Mouse (Mus musculus): Measurements from ENCODE around the gene Tnfrsf1b. TPM values are rescaled to one million over a fixed set of nuclear protein-coding genes. Genes with fewer than 3 reads are reported as not detected.

Tnfrsf1b gene
- 1 to 10 TPM; 2.9 TPM for total RNA-seq (2021)
- long read RNA-seq, experiment 1, partial matches to known transcripts, result 1 of 3 reads
- long read RNA-seq, experiment 1, other reads (novel, unspliced or antisense), result 2 of 3 reads
- long read RNA-seq, experiment 2, partial matches to known transcripts, result 0 of 1 reads
- long read RNA-seq, experiment 2, other reads (novel, unspliced or antisense), result 0 of 1 reads

- DNase-seq (ENCODE audit: low spot score in 2 of 2), result no peak
These were observed at the start of gene Tnfrsf1b for GRCm38 (mm10) chr4:145246173-145247011. TSS of gene Tnfrsf1b (minus strand) at chr4:145246870.

DNA sequence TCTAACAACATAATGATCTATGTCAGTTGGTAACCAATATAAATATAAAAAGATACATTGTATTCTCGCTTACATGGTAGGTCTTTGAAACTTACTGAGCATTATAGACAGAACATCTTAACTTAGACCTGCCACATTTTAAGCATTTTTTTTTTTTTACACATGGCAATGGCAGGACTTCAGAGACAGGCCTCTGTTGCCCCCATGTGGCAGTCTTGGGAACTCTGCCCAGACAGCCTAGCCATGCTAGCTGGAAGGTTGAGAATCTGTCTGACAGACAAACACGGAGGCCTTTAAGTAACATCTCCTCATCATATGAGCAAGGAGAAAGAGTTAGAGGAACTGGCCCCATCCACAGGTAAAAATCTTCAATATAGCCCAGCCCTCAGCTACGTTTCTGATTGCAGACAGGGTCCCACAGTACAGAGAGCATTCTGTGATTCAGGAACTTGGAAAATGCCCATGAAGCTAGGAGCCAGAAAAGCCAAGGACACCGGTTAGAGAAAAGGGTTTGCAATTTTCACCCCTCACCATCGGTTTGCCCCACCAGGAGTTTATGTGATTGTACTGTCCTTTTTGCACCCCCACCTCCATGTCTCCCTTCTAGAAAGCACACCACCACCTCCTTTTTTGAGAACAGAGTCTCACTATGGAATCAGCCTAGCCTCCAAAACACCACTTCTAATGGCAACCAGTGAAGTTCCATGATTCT, 49.1 kb upstream of the Tnfrsf1b start:
- DNase-seq (ENCODE audit: low spot score in 2 of 2), result peak; percentile 60 to 73

DNA sequence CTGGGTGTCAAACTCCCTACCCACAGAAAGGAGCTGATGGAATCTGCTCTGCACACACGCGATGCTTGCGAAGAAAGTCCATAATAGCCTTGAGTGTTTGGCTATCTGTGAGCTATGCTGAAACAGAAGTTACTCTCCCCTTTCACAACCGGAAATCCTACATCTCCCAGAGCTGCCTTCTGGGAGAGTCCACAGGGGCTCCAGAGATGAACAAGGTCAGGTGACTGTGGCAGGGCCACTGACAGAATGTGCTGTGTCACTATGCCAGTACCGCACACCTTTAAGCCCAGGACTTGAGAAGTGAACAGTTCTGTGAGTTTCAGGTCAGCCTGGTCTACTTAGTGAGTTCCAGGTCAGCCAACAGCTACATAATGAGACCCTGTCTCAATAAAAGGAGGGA, 47.9 kb upstream of the Tnfrsf1b start:
- no peak for DNase-seq (ENCODE audit: low spot score in 2 of 2)

- DNase-seq (ENCODE audit: low spot score in 2 of 2), result peak; percentile 75 to 88
These were observed 39.9 kb upstream of the Tnfrsf1b start for GRCm38 (mm10) chr4:145286369-145287120.

GRCm38 (mm10) chr4:145284675-145285074, 38.0 kb upstream of the Tnfrsf1b start:
- DNase-seq (ENCODE audit: low spot score in 2 of 2), result no peak

DNA sequence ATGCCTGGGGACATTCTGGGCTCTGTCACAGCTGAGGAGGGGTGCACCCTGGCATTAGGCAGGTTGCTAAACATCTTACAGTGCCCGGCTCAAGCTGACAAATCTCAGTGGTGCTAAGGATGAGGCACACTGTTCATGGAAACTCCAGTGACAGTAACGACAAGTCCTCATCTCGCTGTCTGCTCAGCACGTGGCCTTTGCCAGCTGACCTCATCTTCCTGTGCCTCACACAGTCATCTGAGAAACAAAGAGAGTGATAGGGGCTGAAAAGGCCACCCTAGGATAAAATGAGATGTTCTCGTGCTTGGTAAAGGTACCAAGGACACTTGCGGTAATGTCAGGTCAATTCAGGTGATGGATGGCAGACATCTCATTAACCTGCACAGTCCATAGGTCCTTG, 36.8 kb upstream of the Tnfrsf1b start:
- DNase-seq (ENCODE audit: low spot score in 2 of 2), result no peak

DNA sequence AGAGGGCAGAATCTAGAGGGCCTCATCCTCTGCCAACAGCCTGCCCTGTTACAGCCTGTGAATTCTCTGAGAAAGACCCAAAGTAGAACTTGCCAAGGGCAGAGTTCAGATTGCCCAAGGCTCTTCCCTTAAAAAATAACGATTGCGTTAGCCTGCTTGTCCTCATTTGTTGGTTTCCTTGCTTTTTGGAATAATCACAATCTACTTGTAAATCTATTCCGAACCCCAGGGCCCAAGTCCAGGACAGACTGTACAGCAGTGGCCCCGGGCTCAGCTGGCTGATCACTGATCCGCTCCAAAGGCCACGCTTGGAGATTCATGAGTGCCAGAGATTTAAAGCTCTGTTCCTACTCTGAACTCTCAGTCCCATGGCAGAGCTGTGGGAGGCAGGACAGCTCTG, 34.3 kb upstream of the Tnfrsf1b start:
- DNase-seq (ENCODE audit: low spot score in 2 of 2), result no peak

DNA sequence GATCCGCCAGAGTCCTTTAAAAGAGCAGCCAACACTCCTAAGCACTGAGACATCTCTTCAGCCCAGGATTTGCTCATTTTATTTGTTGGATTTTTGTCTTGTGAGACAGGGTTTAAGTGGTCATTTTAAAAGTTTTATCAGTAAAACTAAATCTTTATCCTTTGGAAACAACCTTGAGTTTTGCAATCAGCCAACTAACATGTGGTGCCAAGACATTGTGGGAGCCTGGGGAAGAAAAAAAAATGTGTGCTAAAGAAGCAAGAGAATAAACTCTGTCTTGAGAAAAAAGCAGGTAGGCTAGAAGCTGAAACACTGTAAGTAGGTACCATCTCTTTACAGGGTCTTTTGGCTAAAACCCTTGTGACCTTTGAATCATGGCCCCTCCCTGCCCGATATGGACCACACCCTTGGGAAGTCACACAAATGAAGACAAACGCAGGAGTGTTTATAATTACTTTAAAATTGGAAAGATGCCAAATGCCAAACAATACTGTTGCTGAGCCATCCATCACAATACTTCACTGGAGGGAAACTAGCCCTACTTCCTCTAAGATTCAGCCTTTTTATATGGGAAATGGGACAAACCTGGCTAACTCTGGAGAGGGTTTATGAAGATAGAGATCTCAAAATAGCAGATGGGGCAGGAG, 32.2 kb upstream of the Tnfrsf1b start:
- DNase-seq (ENCODE audit: low spot score in 2 of 2), result no peak

- no peak for DNase-seq (ENCODE audit: low spot score in 2 of 2)
These were observed 31.6 kb upstream of the Tnfrsf1b start for GRCm38 (mm10) chr4:145278231-145278630.

DNA sequence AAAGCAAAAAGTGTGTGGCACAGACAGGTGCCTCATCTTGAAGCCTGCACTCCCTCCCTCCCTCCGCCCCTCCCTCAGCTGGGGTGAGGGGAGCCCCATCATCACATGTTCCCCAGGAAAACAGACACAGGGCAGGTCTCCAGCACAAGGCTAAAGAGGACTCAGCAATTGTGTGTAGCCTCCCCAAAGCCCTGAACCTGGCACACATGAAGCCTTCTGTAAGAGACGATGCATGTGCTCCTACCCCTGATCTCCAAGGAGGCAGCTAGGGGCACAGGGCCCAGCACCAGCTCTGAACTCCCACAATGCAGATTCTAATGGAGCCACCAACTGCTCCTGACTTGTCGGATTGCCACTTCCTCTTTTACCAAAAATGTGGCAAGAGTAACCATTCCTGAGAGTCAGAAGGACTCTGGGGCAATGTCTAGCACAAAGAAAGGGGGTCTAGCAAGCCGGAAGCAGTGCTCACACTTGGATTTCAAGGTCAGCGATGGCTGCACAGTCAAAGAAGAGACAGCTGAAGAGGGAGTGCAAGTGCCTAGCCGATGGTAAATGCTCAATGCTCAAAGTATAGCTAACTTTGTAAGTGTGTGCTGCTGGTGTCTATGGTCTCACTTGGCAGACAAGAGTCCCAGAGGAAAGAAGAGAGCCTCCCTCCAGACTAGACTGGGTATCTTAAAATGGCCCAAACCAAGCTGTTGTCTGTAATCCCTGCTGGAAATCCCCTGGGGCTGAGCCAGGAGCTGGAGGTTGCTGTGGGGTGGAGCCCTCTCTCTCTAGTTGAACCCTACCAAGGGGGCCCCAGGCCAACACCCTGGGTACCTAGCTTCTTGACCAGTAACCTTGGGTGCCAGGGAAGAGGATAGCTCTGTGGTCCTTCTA, 29.9 kb upstream of the Tnfrsf1b start:
- DNase-seq (ENCODE audit: low spot score in 2 of 2), result no peak

DNA sequence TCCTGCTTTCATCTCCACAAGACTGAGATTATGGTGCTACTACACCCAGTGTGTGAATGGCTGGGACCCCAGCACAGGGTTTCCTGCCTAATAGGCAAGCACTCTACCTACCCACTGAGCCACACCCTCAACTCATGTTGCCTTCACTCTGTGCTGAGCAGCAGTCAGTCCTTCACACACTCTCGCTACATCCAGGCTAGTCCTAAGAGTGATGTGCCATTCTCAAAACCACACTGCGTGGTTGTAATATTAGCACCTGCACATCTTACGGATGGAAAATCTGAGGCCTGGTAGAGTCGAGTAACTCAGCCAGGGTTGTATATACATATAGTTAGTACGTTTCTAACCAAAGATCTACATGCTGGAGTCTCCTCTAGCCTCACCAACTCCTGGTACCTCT, 28.2 kb upstream of the Tnfrsf1b start:
- DNase-seq (ENCODE audit: low spot score in 2 of 2), result no peak

DNA sequence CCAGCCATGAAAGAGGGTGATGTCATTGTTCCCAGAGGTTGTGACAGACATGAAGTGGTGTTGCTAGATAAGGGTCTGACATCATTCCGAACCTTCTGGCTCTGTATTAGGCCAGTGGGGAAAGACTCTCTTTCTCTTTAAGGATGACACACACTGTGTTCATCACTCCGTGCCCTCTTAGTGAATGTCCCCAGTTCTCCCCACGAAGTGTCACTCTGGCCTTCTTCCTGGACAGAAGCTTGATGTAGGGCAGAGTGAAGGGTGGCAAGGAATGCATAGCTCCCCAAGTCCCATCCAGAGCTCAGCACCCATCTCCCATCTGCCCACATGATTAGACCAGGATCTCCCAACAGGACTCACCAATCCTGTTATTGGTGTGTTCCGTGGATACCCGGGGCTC, 27.3 kb upstream of the Tnfrsf1b start:
- no peak for DNase-seq (ENCODE audit: low spot score in 2 of 2)

DNA sequence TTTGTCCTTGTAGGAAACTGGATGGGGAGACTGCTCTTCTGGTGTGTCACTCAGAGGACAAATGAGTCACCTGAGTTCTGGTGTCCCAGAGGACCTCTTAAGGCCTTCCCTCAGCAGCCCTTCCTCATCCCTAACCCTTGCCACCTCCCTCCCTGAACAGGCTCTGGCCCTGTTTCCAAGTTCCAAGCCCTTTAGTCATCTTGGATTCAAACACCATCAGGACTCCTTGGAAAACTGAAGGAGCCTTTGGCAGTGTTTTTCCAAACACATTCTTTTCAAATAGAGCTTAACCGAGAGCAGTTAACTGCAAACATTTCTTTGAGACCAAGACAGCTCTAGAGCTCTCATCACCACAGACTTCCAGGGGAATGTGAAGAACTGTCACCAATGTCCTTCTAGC, 26.1 kb upstream of the Tnfrsf1b start:
- no peak for DNase-seq (ENCODE audit: low spot score in 2 of 2)

- no peak for DNase-seq (ENCODE audit: low spot score in 2 of 2)
These were observed 25.0 kb upstream of the Tnfrsf1b start for GRCm38 (mm10) chr4:145271634-145272033.

DNA sequence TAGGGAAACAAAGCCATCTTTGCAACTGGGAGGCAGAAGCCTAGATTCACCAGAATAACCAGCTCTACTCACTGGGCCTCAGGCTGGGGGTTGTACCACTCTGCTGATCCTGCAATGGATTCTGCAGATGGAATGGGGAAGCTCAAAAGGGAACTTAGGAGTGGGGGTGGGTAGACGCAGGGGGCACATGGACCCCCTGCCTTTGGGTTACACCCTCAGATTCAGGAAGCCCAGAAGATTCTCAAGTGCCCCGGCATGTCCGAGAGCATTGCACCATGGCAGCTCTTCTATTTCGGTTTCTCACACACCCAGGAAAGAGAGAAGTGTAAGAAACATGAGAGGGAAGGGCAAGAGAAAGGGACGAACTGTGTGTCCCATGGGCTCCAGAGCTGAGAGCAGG, 23.5 kb upstream of the Tnfrsf1b start:
- no peak for DNase-seq (ENCODE audit: low spot score in 2 of 2)

DNA sequence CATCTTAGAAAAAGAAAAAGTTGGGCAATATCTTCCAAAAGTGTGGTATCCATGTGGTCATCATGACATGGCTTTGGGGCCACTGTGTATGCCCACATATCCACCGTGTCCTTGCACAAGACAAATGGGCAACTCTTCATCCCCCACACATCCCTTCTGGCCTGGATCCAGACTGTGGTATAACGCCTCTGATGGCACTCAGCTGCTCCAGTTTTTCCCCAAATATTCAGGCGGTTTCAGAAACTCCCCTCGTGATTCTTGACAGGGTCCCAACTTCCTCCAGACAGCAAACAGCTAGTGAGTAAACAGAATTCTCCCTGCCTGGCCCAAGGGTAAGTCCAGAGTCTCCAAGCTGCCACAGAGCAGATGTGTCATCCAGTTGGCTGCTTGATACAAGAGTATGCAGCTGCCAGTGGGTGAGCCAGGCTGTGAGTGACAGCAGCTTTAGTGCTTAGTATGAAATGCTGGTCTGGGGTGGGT, 21.0 kb upstream of the Tnfrsf1b start:
- no peak for DNase-seq (ENCODE audit: low spot score in 2 of 2)

DNA sequence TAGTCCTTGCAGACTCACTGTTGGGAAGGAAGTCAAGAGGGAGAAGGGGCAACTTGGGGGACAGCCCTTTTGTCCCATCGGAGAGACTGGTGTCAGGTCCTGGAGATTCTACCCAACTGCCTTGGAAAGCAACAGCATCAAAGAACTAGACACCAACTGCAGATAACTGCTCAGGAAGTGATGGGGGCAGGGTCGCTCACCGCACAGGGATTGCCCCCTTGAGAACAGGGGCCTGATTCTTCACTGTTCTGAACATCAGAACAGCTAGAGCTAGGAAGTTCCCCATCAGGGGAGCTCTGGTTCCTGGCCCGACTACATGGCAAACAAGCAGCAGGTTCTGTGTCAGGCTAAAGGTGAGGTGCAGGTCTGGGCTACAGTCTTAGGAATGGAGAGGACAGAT, 19.8 kb upstream of the Tnfrsf1b start:
- DNase-seq (ENCODE audit: low spot score in 2 of 2), result no peak

GRCm38 (mm10) chr4:145264761-145265160, 18.1 kb upstream of the Tnfrsf1b start:
- DNase-seq (ENCODE audit: low spot score in 2 of 2), result no peak

DNA sequence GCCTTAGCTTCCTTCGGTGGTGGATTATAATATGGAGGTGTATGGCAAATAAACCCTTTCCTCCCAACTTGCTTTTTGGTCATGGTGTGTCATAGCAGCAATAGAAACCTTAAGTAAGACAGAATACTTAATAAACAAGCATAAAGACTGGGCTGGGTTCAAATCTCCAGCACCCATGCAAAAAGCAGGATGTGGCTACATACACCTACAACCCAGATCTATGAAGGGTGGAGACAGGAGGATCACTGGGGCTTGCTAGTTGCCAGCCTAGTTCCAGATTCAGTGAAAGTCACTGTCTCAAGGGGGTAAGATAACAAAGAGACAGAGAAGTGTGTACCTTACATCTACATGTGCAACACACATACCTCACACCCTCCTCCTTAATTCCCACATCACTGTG, 16.9 kb upstream of the Tnfrsf1b start:
- no peak for DNase-seq (ENCODE audit: low spot score in 2 of 2)

- DNase-seq (ENCODE audit: low spot score in 2 of 2), result no peak
These were observed 14.1 kb upstream of the Tnfrsf1b start for GRCm38 (mm10) chr4:145260802-145261201.

All from layer of hippocampus, postnatal 14 days (tissue).